Mouse (Mus musculus) lung, postnatal 14 days (tissue): ENCODE measurements around the gene Thbs1.
"Not testable (repeated sequence)": the region's sequence is repeated elsewhere in the genome, so short reads cannot be mapped to it uniquely, and the experiment has no call there.

Source experiments
- DNase-seq: peaks from one replicate; pipeline ENCODE4 v3.0.0; 2021

Thbs1 gene

GRCm38 (mm10) chr2:118114671-118115070 lies 3.0 kb downstream of the Thbs1 start:
- DNase-seq: no peak

GRCm38 (mm10) chr2:118115647-118116046 lies 4.0 kb downstream of the Thbs1 start:
- DNase-seq: no peak

GRCm38 (mm10) chr2:118116180-118116579 lies 4.5 kb downstream of the Thbs1 start:
- DNase-seq: no peak

- no peak for DNase-seq
These were observed 5.1 kb downstream of the Thbs1 start for GRCm38 (mm10) chr2:118116754-118117290.

GRCm38 (mm10) chr2:118117401-118117800 lies 5.7 kb downstream of the Thbs1 start:
- DNase-seq: no peak

- DNase-seq: no peak
These were observed 6.4 kb downstream of the Thbs1 start for GRCm38 (mm10) chr2:118118045-118118444.

- DNase-seq: no peak
These were observed 6.8 kb downstream of the Thbs1 start for GRCm38 (mm10) chr2:118118515-118118914.

GRCm38 (mm10) chr2:118119684-118120083 lies 8.0 kb downstream of the Thbs1 start:
- DNase-seq: no peak

- DNase-seq: no peak
These were observed 8.4 kb downstream of the Thbs1 start for GRCm38 (mm10) chr2:118120095-118120494.

GRCm38 (mm10) chr2:118120751-118121150 lies 9.1 kb downstream of the Thbs1 start:
- no peak for DNase-seq

GRCm38 (mm10) chr2:118122291-118122690 lies 10.6 kb downstream of the Thbs1 start:
- no peak for DNase-seq

GRCm38 (mm10) chr2:118123743-118124142 lies 12.1 kb downstream of the Thbs1 start:
- DNase-seq: no peak

- DNase-seq: no peak
These were observed 12.8 kb downstream of the Thbs1 start for GRCm38 (mm10) chr2:118124437-118124836.

- DNase-seq: no peak
These were observed 13.7 kb downstream of the Thbs1 start for GRCm38 (mm10) chr2:118125211-118125939.

- no peak for DNase-seq
These were observed 14.3 kb downstream of the Thbs1 start for GRCm38 (mm10) chr2:118125943-118126470.

GRCm38 (mm10) chr2:118127516-118128288 lies 16.0 kb downstream of the Thbs1 start:
- no peak for DNase-seq

- DNase-seq: no peak
These were observed 16.6 kb downstream of the Thbs1 start for GRCm38 (mm10) chr2:118128313-118128712.

GRCm38 (mm10) chr2:118137071-118137470 lies 25.4 kb downstream of the Thbs1 start:
- no peak for DNase-seq

- no peak for DNase-seq
These were observed 26.1 kb downstream of the Thbs1 start for GRCm38 (mm10) chr2:118137776-118138175.

GRCm38 (mm10) chr2:118139261-118139660 lies 27.6 kb downstream of the Thbs1 start:
- no peak for DNase-seq

- DNase-seq: no peak
These were observed 30.0 kb downstream of the Thbs1 start for GRCm38 (mm10) chr2:118141651-118142050.

GRCm38 (mm10) chr2:118147749-118148148 lies 36.1 kb downstream of the Thbs1 start:
- DNase-seq: not testable (repeated sequence)

GRCm38 (mm10) chr2:118148321-118149142 lies 36.9 kb downstream of the Thbs1 start:
- DNase-seq: peak; percentile 23
